Mouse (Mus musculus): ENCODE measurements around the gene Prss16. TPM values are rescaled to one million over a fixed set of nuclear protein-coding genes. Genes with fewer than 3 reads are reported as not detected.

Gene Prss16
- polyA plus RNA-seq, 1 experiment from 2014 or later, result 1.4 TPM

DNA sequence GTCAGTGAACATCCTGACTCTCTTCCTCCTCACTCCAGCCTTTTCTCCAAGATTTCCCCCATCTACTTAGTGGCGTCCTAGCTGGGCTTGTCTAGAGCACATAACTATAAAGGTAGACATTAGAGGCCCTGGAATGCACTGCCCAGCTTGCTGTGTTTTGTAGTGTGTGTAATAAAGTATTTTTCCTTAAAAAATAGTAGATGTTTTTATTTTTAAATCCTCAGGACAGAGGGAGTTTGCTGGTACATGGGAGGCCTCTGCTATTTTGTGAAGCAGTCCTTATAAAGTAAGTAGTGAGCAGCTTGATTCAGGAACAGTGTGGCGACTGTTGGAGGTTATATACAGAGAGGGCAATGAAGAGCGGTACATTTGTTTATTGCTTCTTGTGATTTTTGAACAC is 835 bp downstream of the Prss16 start:
- H3K9ac ChIP-seq (ENCODE audit: low read depth, low read length), result no peak overlapping the region
- peaks cover 15% of the 10 kb centered on the region; the same call in 1 of the 2 replicates for H3K4me1 ChIP-seq (ENCODE audit: control insufficient read depth, insufficient read depth, low read length)
- peaks cover 69% of the 10 kb centered on the region for H3K27me3 ChIP-seq (replicated peaks; ENCODE audit: control insufficient read depth, insufficient read depth, low read length)
- no peak overlapping the region for H3K27ac ChIP-seq (ENCODE audit: low read length)
- no peak for ATAC-seq
- H3K9me3 ChIP-seq (ENCODE audit: control insufficient read depth, low read length), result no peaks in the 10 kb centered on the region
- 76% methylated on average over 3 of the region's 3 CpGs for WGBS
- H3K4me2 ChIP-seq (ENCODE audit: low read depth, low read length), result no peak overlapping the region
- no peaks in the 10 kb centered on the region for H3K36me3 ChIP-seq (ENCODE audit: control insufficient read depth, insufficient read depth, low read length)
- H3K4me3 ChIP-seq (ENCODE audit: low read length), result no peak overlapping the region

DNA sequence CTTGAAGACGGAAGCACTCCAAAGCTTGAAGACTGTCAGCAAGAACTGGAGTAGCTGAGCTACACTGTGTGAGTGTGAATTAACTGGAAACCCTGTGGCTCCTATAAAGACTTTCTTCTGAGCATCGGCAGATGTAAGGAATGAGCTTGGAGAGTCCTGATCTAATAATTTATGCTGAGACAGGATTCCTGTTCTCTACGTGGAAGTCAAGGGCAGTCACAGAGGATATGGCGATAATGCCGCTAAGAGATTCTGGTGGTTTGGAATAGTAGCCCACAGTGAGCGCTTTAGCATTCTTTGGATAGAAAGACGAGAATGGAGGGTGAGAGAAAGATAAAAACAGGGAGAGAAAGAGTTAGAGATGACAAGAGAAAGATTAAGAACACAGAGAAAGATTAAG is 1.7 kb downstream of the Prss16 start:
- WGBS, result 54% methylated on average over 7 of the region's 7 CpGs
- Histone ChIP-seq H3K36me3 (ENCODE audit: control insufficient read depth, insufficient read depth, low read length) (no peaks in the 10 kb centered on the region), H3K27ac (ENCODE audit: low read length) (no peak overlapping the region), H3K9ac (ENCODE audit: low read depth, low read length) (no peak overlapping the region), H3K4me3 (ENCODE audit: low read length) (no peak overlapping the region), H3K4me2 (ENCODE audit: low read depth, low read length) (no peak overlapping the region), H3K4me1 (ENCODE audit: control insufficient read depth, insufficient read depth, low read length) (peaks cover 15% of the 10 kb centered on the region; the same call in 1 of the 2 replicates), H3K27me3 (replicated peaks; ENCODE audit: control insufficient read depth, insufficient read depth, low read length) (peaks cover 75% of the 10 kb centered on the region), H3K9me3 (ENCODE audit: control insufficient read depth, low read length) (no peaks in the 10 kb centered on the region)
- no peak for ATAC-seq

DNA sequence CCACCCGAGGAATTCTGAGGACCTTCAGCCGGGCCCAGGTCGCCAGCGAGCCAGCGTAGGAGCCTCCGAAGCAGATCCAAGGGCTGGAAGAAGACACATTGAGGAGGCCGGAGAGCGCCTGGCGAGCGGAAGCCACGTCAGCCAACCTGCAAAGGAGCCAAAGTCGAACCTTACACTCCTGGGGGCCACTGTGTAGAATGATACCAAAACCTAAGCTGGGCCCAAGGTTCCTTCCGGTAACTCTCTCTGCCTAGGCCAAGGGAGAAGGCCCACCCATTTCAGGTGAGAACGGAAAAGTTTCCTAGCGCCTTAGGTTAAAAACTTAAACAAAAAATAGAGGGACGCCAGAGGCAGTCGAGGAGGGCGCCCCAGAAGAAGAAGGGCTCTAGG is 2.4 kb downstream of the Prss16 start:
- 3% methylated on average over 18 of the region's 18 CpGs for WGBS

DNA sequence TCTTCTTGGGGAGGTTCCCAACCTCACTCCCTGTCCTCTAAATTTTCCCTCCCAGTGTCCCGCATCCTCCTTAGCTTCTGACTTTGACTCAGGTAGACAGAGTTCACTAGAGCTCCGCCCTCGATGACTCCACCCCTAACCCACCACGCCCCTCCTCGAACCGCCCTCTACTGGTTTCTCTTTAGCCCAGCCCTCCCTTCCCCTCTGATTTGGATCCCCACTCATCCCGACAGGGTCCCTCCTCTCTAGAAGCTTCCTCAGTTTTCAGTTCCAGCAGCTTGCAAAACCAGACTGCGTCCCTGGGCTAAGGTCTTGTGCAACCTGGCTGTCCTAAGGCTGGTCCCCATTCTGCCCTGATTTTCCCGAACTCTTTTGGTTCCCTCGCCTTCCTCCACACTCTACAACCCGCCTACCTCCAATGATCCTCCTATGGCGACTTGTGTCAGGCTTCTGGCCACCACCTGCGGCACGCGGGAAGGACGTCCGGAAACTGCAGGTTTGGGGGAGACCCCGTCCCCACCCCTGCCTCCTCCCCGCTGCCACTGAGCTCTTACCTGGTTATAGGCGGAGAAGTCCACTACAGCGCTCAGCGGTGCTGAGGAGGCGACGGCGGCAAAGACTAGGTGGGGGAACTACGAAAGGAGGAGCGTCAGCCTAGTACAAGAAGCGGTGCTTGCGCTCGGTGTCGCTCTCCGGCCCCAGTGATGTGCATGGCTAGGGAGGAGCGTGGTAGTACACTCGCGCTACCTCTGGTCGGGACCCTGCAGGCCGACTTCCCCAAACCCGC is 3.0 kb downstream of the Prss16 start:
- H3K9ac ChIP-seq (ENCODE audit: low read depth, low read length), result peak overlapping the region; percentile 69
- no peaks in the 10 kb centered on the region for H3K36me3 ChIP-seq (ENCODE audit: control insufficient read depth, insufficient read depth, low read length)
- H3K4me1 ChIP-seq (ENCODE audit: control insufficient read depth, insufficient read depth, low read length), result peaks cover 15% of the 10 kb centered on the region; the same call in 1 of the 2 replicates
- peaks cover 80% of the 10 kb centered on the region for H3K27me3 ChIP-seq (replicated peaks; ENCODE audit: control insufficient read depth, insufficient read depth, low read length)
- peak overlapping the region; percentile 45 for H3K27ac ChIP-seq (ENCODE audit: low read length)
- peak overlapping the region; percentile 96 for H3K4me2 ChIP-seq (ENCODE audit: low read depth, low read length)
- WGBS, result under 1% methylated on average over 38 of the region's 38 CpGs
- H3K9me3 ChIP-seq (ENCODE audit: control insufficient read depth, low read length), result no peaks in the 10 kb centered on the region
- H3K4me3 ChIP-seq (ENCODE audit: low read length), result peak overlapping the region; percentile 69
- peak; percentile 95 for ATAC-seq

More for the DNA sequence above, 2.4 kb downstream of the Prss16 start:
- Histone ChIP-seq H3K4me3 (ENCODE audit: low read length) (peak overlapping the region; percentile 69), H3K9ac (ENCODE audit: low read depth, low read length) (peak overlapping the region; percentile 64), H3K4me2 (ENCODE audit: low read depth, low read length) (peak overlapping the region; percentile 96), H3K4me1 (ENCODE audit: control insufficient read depth, insufficient read depth, low read length) (peaks cover 15% of the 10 kb centered on the region; the same call in 1 of the 2 replicates), H3K27me3 (replicated peaks; ENCODE audit: control insufficient read depth, insufficient read depth, low read length) (peaks cover 76% of the 10 kb centered on the region), H3K27ac (ENCODE audit: low read length) (no peak overlapping the region), H3K36me3 (ENCODE audit: control insufficient read depth, insufficient read depth, low read length) (no peaks in the 10 kb centered on the region), H3K9me3 (ENCODE audit: control insufficient read depth, low read length) (no peaks in the 10 kb centered on the region)
- no peak; the same call in 1 of the 2 replicates for ATAC-seq

DNA sequence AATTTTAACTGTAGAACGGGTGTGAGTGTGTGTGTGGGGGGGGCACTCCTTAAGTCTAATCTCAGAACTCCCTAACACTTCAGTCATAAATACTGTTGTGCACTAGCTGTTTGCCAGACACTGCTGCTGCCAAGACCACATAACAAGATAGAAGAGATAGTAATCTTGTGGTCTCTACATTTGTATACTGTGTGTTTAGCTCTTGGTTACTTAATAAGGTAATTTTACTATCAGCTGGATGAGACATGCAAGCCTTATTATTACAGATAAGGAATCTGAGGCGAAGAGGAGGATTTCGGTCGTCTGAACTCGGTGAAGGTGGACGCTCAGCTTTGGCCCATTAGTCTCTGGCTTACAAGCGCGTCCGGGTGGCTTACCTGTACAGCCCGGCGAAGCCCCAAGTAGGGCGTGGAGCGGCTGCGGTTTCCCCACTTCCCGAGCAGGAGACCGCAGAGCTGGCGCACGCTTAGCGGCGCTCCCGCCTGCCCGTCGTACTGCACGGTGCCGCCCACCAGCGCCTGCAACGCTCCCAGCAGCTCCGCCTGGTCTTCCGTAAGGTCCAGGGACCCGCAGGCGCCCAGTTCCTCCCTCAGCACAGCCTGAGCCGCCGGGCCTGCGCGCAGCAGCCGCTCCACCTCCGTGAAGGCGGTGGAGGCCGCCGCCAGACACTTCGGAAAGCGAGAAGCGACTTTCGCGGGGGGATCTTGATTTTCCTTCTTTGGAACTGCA is 3.8 kb downstream of the Prss16 start:
- WGBS, result under 1% methylated on average over 45 of the region's 45 CpGs
- H3K4me3 ChIP-seq (ENCODE audit: low read length), result peak overlapping the region; percentile 69
- ATAC-seq, result peak; percentile 93
- no peaks in the 10 kb centered on the region for H3K36me3 ChIP-seq (ENCODE audit: control insufficient read depth, insufficient read depth, low read length)
- peaks cover 83% of the 10 kb centered on the region for H3K27me3 ChIP-seq (replicated peaks; ENCODE audit: control insufficient read depth, insufficient read depth, low read length)
- H3K27ac ChIP-seq (ENCODE audit: low read length), result peak overlapping the region; percentile 45
- H3K4me1 ChIP-seq (ENCODE audit: control insufficient read depth, insufficient read depth, low read length), result peaks cover 15% of the 10 kb centered on the region; the same call in 1 of the 2 replicates
- no peaks in the 10 kb centered on the region for H3K9me3 ChIP-seq (ENCODE audit: control insufficient read depth, low read length)
- H3K9ac ChIP-seq (ENCODE audit: low read depth, low read length), result peak overlapping the region; percentile 69
- H3K4me2 ChIP-seq (ENCODE audit: low read depth, low read length), result peak overlapping the region; percentile 96

DNA sequence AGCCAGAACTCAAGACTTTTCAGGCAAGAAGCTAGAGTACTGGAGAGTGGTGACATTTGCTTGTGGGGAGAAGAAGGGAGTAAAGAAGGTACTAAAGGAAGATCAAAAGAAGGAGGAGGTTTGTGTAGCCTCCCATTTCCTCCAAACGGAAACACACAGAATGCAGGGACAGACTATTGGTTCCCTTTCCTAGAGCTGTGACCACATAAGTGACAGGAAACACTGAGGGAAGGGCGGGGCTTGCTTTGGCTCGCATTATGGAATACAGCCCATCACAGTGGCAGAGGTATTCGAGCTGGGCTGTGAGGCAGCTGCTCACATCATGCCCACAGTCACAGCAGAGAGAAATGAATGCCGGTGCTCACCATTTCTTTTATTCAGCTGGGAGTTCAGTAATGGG is 7.7 kb downstream of the Prss16 start:
- Histone ChIP-seq H3K4me3 (ENCODE audit: low read length) (no peak overlapping the region), H3K9ac (ENCODE audit: low read depth, low read length) (no peak overlapping the region), H3K27ac (ENCODE audit: low read length) (no peak overlapping the region), H3K9me3 (ENCODE audit: control insufficient read depth, low read length) (no peaks in the 10 kb centered on the region), H3K36me3 (ENCODE audit: control insufficient read depth, insufficient read depth, low read length) (no peaks in the 10 kb centered on the region), H3K4me1 (ENCODE audit: control insufficient read depth, insufficient read depth, low read length) (peaks cover 10% of the 10 kb centered on the region; the same call in 1 of the 2 replicates), H3K4me2 (ENCODE audit: low read depth, low read length) (no peak overlapping the region), H3K27me3 (replicated peaks; ENCODE audit: control insufficient read depth, insufficient read depth, low read length) (peaks cover 76% of the 10 kb centered on the region)
- ATAC-seq, result no peak
- WGBS, result 28% methylated on average over 5 of the region's 5 CpGs

DNA sequence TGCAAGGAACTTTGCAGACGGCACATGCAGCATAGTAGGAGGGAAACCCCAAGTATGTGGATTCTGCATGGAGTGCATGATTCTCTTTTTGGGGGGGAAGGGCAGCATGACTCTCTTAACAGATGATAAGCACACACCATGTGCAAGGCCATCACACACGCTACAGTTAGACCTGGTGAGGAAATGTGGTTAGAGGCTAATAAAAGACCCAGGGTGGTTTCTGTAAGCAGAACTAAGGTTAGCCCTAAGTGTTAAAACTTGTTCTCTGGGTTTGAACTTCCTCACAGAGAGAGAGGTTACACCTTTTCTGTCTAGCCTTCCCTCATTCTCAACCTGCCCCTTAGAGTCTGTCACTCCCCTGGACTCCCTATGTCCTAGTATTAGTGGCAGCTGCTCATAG is 8.2 kb downstream of the Prss16 start:
- ATAC-seq, result no peak
- H3K4me1 ChIP-seq (ENCODE audit: control insufficient read depth, insufficient read depth, low read length), result 0 out of 2 replicates have a peak, but pooled peaks cover 7% of the 10 kb centered on the region
- H3K36me3 ChIP-seq (ENCODE audit: control insufficient read depth, insufficient read depth, low read length), result no peaks in the 10 kb centered on the region
- 66% methylated on average over 2 of the region's 2 CpGs for WGBS
- H3K4me2 ChIP-seq (ENCODE audit: low read depth, low read length), result no peak overlapping the region
- peaks cover 74% of the 10 kb centered on the region for H3K27me3 ChIP-seq (replicated peaks; ENCODE audit: control insufficient read depth, insufficient read depth, low read length)
- no peak overlapping the region for H3K27ac ChIP-seq (ENCODE audit: low read length)
- H3K9ac ChIP-seq (ENCODE audit: low read depth, low read length), result no peak overlapping the region
- H3K4me3 ChIP-seq (ENCODE audit: low read length), result no peak overlapping the region
- no peaks in the 10 kb centered on the region for H3K9me3 ChIP-seq (ENCODE audit: control insufficient read depth, low read length)

DNA sequence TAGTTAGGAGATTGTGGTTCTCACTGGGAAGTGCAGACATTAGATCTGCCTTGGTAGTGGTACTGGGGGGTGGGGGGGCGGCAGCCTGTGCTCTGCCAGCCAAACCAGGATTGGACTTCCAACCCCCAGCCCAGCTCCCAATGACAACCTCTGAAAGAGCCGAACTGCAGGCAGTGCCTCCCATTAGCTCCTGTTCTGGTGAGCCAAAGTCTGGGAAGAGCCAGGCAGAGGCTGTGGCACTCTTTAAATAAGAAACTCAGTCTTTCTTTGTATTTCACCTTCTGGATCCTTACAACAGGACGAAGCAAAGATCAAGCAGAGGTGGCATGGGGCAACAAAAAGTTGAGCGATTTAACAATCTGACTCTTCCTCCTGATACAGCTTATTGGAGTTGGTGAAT is 10.4 kb downstream of the Prss16 start:
- Histone ChIP-seq H3K36me3 (ENCODE audit: control insufficient read depth, insufficient read depth, low read length) (no peaks in the 10 kb centered on the region), H3K27me3 (replicated peaks; ENCODE audit: control insufficient read depth, insufficient read depth, low read length) (peaks cover 67% of the 10 kb centered on the region), H3K4me1 (ENCODE audit: control insufficient read depth, insufficient read depth, low read length) (no peaks in the 10 kb centered on the region), H3K27ac (ENCODE audit: low read length) (no peak overlapping the region), H3K4me3 (ENCODE audit: low read length) (no peak overlapping the region), H3K9me3 (ENCODE audit: control insufficient read depth, low read length) (no peaks in the 10 kb centered on the region), H3K4me2 (ENCODE audit: low read depth, low read length) (no peak overlapping the region), H3K9ac (ENCODE audit: low read depth, low read length) (no peak overlapping the region)
- no peak for ATAC-seq
- 43% methylated on average over 4 of the region's 4 CpGs for WGBS

DNA sequence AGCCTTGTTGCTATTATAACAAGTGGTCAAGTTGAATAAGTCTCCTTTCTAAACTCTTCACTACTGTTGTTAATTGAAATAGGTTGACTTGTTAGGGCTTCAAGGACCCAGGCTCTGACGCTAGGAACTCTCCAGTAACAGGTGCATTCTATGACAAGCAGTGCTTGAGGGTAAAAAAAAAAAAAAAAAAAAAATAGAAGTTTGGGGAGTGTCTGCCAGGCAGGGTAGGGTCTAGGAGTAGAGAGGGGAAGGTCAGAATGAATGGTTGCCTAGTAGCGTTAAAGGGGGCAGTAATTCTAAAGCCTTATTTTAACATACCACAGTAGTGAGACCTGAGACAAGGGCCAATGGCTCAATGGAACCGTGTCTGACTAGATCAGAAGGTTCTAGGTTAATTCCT is 11.1 kb downstream of the Prss16 start:
- no peak for ATAC-seq
- 34% methylated on average over 3 of the region's 3 CpGs for WGBS

More for the DNA sequence above, 11.1 kb downstream of the Prss16 start:
- no peaks in the 10 kb centered on the region for H3K36me3 ChIP-seq (ENCODE audit: control insufficient read depth, insufficient read depth, low read length)
- H3K9me3 ChIP-seq (ENCODE audit: control insufficient read depth, low read length), result no peaks in the 10 kb centered on the region
- no peak overlapping the region for H3K27ac ChIP-seq (ENCODE audit: low read length)
- H3K4me1 ChIP-seq (ENCODE audit: control insufficient read depth, insufficient read depth, low read length), result no peaks in the 10 kb centered on the region
- H3K27me3 ChIP-seq (replicated peaks; ENCODE audit: control insufficient read depth, insufficient read depth, low read length), result peaks cover 62% of the 10 kb centered on the region
- H3K9ac ChIP-seq (ENCODE audit: low read depth, low read length), result no peak overlapping the region
- H3K4me3 ChIP-seq (ENCODE audit: low read length), result no peak overlapping the region
- H3K4me2 ChIP-seq (ENCODE audit: low read depth, low read length), result no peak overlapping the region
